Mouse (Mus musculus) stomach, adult 2 months (tissue): ENCODE measurements around the gene Vps4b. TPM values are rescaled to one million over a fixed set of nuclear protein-coding genes. Genes with fewer than 3 reads are reported as not detected.

ENCODE experiments used
- polyA plus RNA-seq: library from polyadenylated mRNA; depleted of rRNA; stranded (reverse); fragments of >200 nt; gene quantifications from 2 replicates; pipeline ENCODE4 v1.2.3, GENCODE M21; 2012; rRNA removed

Vps4b gene
- polyA plus RNA-seq = 7.2 and 8.2 TPM in 2 replicates

GRCm38 (mm10) chr1:106796542-106796924 lies at the start of gene Vps4b:
Gene Vps4b (minus strand): TSS chr1:106796728.

GRCm38 (mm10) chr1:106759572-106760435 lies 36.7 kb downstream of the Vps4b start, which contains the start of gene Kdsr:
Gene Kdsr (minus strand): TSS chr1:106759727.

Other genes starting within 250 kb of the Vps4b start
- 1.1 and 1.2 TPM in 2 replicates for gene Bcl2, start 82.5 kb downstream of the Vps4b start, polyA plus RNA-seq
- 7.6 and 11.7 TPM in 2 replicates for gene Kdsr, start 37.0 kb downstream of the Vps4b start, polyA plus RNA-seq
- gene Serpinb5, start 64.4 kb upstream of the Vps4b start, polyA plus RNA-seq = 2.2 and 2.9 TPM in 2 replicates
- 8.0 and 8.5 TPM in 2 replicates for gene Serpinb12, start 137.7 kb upstream of the Vps4b start, polyA plus RNA-seq
- 2.9 and 3.1 TPM in 2 replicates for gene Serpinb13, start 184.3 kb upstream of the Vps4b start, polyA plus RNA-seq